Mouse (Mus musculus) CH12.LX (cell line): Measurements from ENCODE around the gene Spop. TPM values are rescaled to one million over a fixed set of nuclear protein-coding genes. Genes with fewer than 3 reads are reported as not detected.

Experiments
- DNase-seq: peaks from one replicate; pipeline ENCODE4 v3.0.0-alpha.2; 2013; ENCODE audit errors: extremely low read depth
- H3K27ac ChIP-seq: 2 replicates; pipeline ENCODE4 v1.5.1; 2012; ENCODE audit warnings: low read depth, mild to moderate bottlenecking, control low read depth, moderate library complexity; ENCODE audit not compliant: insufficient read depth
- H3K27me3 ChIP-seq: replicated peaks from 2 replicates; pipeline ENCODE3; 2012; ENCODE audit warnings: inconsistent platforms
- H3K36me3 ChIP-seq, 2 experiments: replicated peaks in 1 of 2; 2 replicates each; pipeline versions ENCODE3 to v1.6.1; 2012; ENCODE audit warnings: inconsistent platforms in 1 of 2, low read length in 1 of 2, mild to moderate bottlenecking in 1 of 2, mixed read lengths in 1 of 2, moderate library complexity in 1 of 2; ENCODE audit not compliant: control insufficient read depth in 1 of 2, insufficient read depth in 1 of 2
- H3K4me1 ChIP-seq, 2 experiments: 2 replicates each; pipeline ENCODE4 v1.6.1; 2012; ENCODE audit warnings: inconsistent platforms in 1 of 2, moderate library complexity in 1 of 2; ENCODE audit not compliant: insufficient read depth in 2 of 2, control insufficient read depth in 1 of 2
- H3K4me2 ChIP-seq: 2 replicates; pipeline ENCODE4 v1.6.1; 2012; ENCODE audit warnings: low read depth, mild to moderate bottlenecking, control low read depth; ENCODE audit not compliant: poor library complexity, insufficient read depth, severe bottlenecking
- H3K4me3 ChIP-seq, 3 experiments: fragments of 150-350 bp in 1 of 3; sonication (generic) in 1 of 3; replicated peaks in 1 of 3; 2 replicates each; pipeline versions ENCODE3 to v1.5.1; 2011 to 2012; ENCODE audit warnings: low read depth in 2 of 3, low read length in 2 of 3, mild to moderate bottlenecking in 2 of 3, moderate library complexity in 2 of 3, control low read depth in 1 of 3, improper control_type of control experiment in 1 of 3, inconsistent platforms in 1 of 3, mixed read lengths in 1 of 3; ENCODE audit not compliant: poor library complexity in 1 of 3
- H3K79me2 ChIP-seq: replicated peaks from 2 replicates; pipeline ENCODE4 v1.6.1; 2012; ENCODE audit warnings: mild to moderate bottlenecking, moderate library complexity; ENCODE audit not compliant: control insufficient read depth, poor library complexity, insufficient read depth, severe bottlenecking; ENCODE audit errors: extremely low read depth
- H3K9ac ChIP-seq: 2 replicates; pipeline ENCODE4 v1.6.1; 2012; ENCODE audit warnings: low read depth, mild to moderate bottlenecking, control low read depth, moderate library complexity; ENCODE audit not compliant: insufficient read depth
- H3K9me3 ChIP-seq: replicated peaks from 2 replicates; pipeline ENCODE3; 2012; ENCODE audit warnings: low read length, inconsistent platforms, mixed read lengths
- BHLHE40 ChIP-seq: IDR thresholded peaks from 2 replicates; pipeline ENCODE4 v1.6.1; 2011; ENCODE audit warnings: mild to moderate bottlenecking, low read depth, low read length, improper control_type of control experiment
- CHD1 ChIP-seq: IDR thresholded peaks from 2 replicates; pipeline ENCODE4 v1.6.1; 2012; ENCODE audit warnings: low read depth, low read length, improper control_type of control experiment, inconsistent platforms
- CTCF ChIP-seq, 2 experiments: IDR thresholded peaks in 1 of 2; conservative IDR thresholded peaks in 1 of 2; 2 replicates each; pipeline ENCODE4 v1.5.1; 2011 to 2012; ENCODE audit warnings: low read depth in 2 of 2, low read length in 2 of 2, improper control_type of control experiment in 1 of 2, inconsistent platforms in 1 of 2, mild to moderate bottlenecking in 1 of 2, moderate library complexity in 1 of 2
- E2F4 ChIP-seq: IDR thresholded peaks from 2 replicates; pipeline ENCODE4 v1.6.1; 2011; ENCODE audit warnings: low read depth, low read length, improper control_type of control experiment; ENCODE audit not compliant: insufficient replicate concordance
- ELF1 ChIP-seq: IDR thresholded peaks from 2 replicates; pipeline ENCODE4 v1.6.1; 2014; ENCODE audit warnings: low read depth, mild to moderate bottlenecking, inconsistent platforms, low read length, improper control_type of control experiment
- GABPA ChIP-seq: IDR thresholded peaks from 2 replicates; pipeline ENCODE4 v1.6.1; 2012; ENCODE audit warnings: low read depth, low read length, improper control_type of control experiment, inconsistent platforms; ENCODE audit not compliant: insufficient replicate concordance
- IRF4 ChIP-seq: IDR thresholded peaks from 2 replicates; pipeline ENCODE4 v1.6.1; 2014; ENCODE audit warnings: low read depth, mild to moderate bottlenecking, inconsistent platforms, low read length, improper control_type of control experiment
- JUN ChIP-seq: IDR thresholded peaks from 2 replicates; pipeline ENCODE4 v1.6.1; 2011; ENCODE audit warnings: low read depth, mild to moderate bottlenecking, low read length, improper control_type of control experiment, moderate library complexity; ENCODE audit not compliant: insufficient read depth
- JUND ChIP-seq: conservative IDR thresholded peaks from 2 replicates; pipeline ENCODE4 v1.6.1; 2011; ENCODE audit warnings: low read depth, low read length, improper control_type of control experiment
- MAX ChIP-seq: IDR thresholded peaks from 2 replicates; pipeline ENCODE4 v1.6.1; 2011; ENCODE audit warnings: low read length, improper control_type of control experiment
- MEF2A ChIP-seq: IDR thresholded peaks from 2 replicates; pipeline ENCODE4 v1.6.1; 2014; ENCODE audit warnings: low read depth, mild to moderate bottlenecking, inconsistent platforms, low read length, improper control_type of control experiment, borderline replicate concordance
- MXI1 ChIP-seq: IDR thresholded peaks from 2 replicates; pipeline ENCODE4 v1.6.1; 2011; ENCODE audit warnings: mild to moderate bottlenecking, low read depth, low read length, improper control_type of control experiment
- MYC ChIP-seq: IDR thresholded peaks from 2 replicates; pipeline ENCODE4 v1.6.1; 2011; ENCODE audit warnings: low read depth, mild to moderate bottlenecking, improper control_type of control experiment, low read length
- NELFE ChIP-seq: IDR thresholded peaks from 2 replicates; pipeline ENCODE4 v1.6.1; 2011; ENCODE audit warnings: low read depth, low read length, improper control_type of control experiment
- PAX5 ChIP-seq: IDR thresholded peaks from 2 replicates; pipeline ENCODE4 v1.6.1; 2012; ENCODE audit warnings: low read length, inconsistent platforms, mixed read lengths
- RAD21 ChIP-seq: IDR thresholded peaks from 2 replicates; pipeline ENCODE4 v1.6.1; 2011; ENCODE audit warnings: low read depth, mild to moderate bottlenecking, low read length, improper control_type of control experiment, moderate library complexity
- RCOR1 ChIP-seq: conservative IDR thresholded peaks from 2 replicates; pipeline ENCODE4 v1.6.1; 2012; ENCODE audit warnings: low read depth, mild to moderate bottlenecking, inconsistent platforms, low read length, improper control_type of control experiment
- SMC3 ChIP-seq: IDR thresholded peaks from 2 replicates; pipeline ENCODE4 v1.6.1; 2011; ENCODE audit warnings: low read depth, low read length, improper control_type of control experiment
- TBP ChIP-seq: conservative IDR thresholded peaks from 2 replicates; pipeline ENCODE4 v1.6.1; 2011; ENCODE audit warnings: low read depth, low read length, improper control_type of control experiment
- TCF12 ChIP-seq: IDR thresholded peaks from 2 replicates; pipeline ENCODE4 v1.6.1; 2014; ENCODE audit warnings: low read depth, mild to moderate bottlenecking, inconsistent platforms, low read length, improper control_type of control experiment
- ZC3H11A ChIP-seq: IDR thresholded peaks from 2 replicates; pipeline ENCODE4 v1.6.1; 2012; ENCODE audit warnings: low read depth, mild to moderate bottlenecking, inconsistent platforms, low read length, improper control_type of control experiment
- ZMIZ1 ChIP-seq: IDR thresholded peaks from 2 replicates; pipeline ENCODE4 v1.6.1; 2012; ENCODE audit warnings: low read depth, mild to moderate bottlenecking, inconsistent platforms, low read length, improper control_type of control experiment
- ZNF384 ChIP-seq: IDR thresholded peaks from 2 replicates; pipeline ENCODE4 v1.6.1; 2012; ENCODE audit warnings: low read depth, low read length, improper control_type of control experiment, inconsistent platforms
- dilution Hi-C: fragments of 300-500 bp; cut with MboI; formaldehyde crosslinking; loops from 2 replicates; pipeline ENCODE4 v1.14.3; 2020; ENCODE audit warnings: low sequenced_read_pairs; ENCODE audit not compliant: extremely low pct_unique_long_range_greater_than_20kb, extremely low pct_ligation_motif_present
- in situ Hi-C: fragments of 300-500 bp; cut with MboI; formaldehyde crosslinking; loops from 3 replicates; pipeline ENCODE4 v1.14.3; 2019; ENCODE audit warnings: low sequenced_read_pairs, low pct_ligation_motif_present, low pct_unique_long_range_greater_than_20kb, mixed read lengths
- polyA plus RNA-seq: library from polyadenylated mRNA; unstranded; fragments of >175 nt; gene quantifications from 2 replicates; pipeline ENCODE4 v1.2.1, GENCODE M21; 2012; ENCODE audit warnings: low read depth; ENCODE audit not compliant: insufficient read length
- total RNA-seq, 2 experiments: library from RNA; depleted of rRNA; stranded (reverse); fragments of 300-350 nt in 1 of 2; fragments of >200 nt in 1 of 2; gene quantifications; 2 replicates each; pipeline ENCODE4 v1.2.3; 2012 to 2014

Gene Spop
- total and polyA plus RNA-seq, 3 experiments, result 42.7 to 103 (median 51.9) TPM

GRCm38 (mm10) chr11:95497921-95498320 is 84.0 kb downstream of the Spop start:
- H3K27me3 ChIP-seq, result peaks cover 7% of the 10 kb centered on the region
- H3K9ac ChIP-seq, result no peak overlapping the region
- H3K4me2 ChIP-seq, result no peak overlapping the region
- dilution Hi-C loops (no loop called here), in situ Hi-C loops (no loop called here)
- no peaks in the 10 kb centered on the region for H3K79me2 ChIP-seq
- TF ChIP-seq ELF1 (no peak), NELFE (no peak), RCOR1 (no peak), MYC (no peak), TCF12 (no peak)
- H3K36me3 ChIP-seq, result peaks cover 21 to 53% of the 10 kb centered on the region in 2 experiments
- no peak for DNase-seq
- no peak overlapping the region for H3K4me3 ChIP-seq
- peaks cover 2% of the 10 kb centered on the region in 2 experiments for H3K4me1 ChIP-seq
- H3K9me3 ChIP-seq, result no peaks in the 10 kb centered on the region
- H3K27ac ChIP-seq, result no peak overlapping the region

- in situ Hi-C loops (loop anchor here (10.0 kb wide), 1 partner anchor 376 kb away; the partner anchor contains the start of gene Dlx3), dilution Hi-C loops (no loop called here)
Measured at GRCm38 (mm10) chr11:95500412-95500811, 86.5 kb downstream of the Spop start.

DNA sequence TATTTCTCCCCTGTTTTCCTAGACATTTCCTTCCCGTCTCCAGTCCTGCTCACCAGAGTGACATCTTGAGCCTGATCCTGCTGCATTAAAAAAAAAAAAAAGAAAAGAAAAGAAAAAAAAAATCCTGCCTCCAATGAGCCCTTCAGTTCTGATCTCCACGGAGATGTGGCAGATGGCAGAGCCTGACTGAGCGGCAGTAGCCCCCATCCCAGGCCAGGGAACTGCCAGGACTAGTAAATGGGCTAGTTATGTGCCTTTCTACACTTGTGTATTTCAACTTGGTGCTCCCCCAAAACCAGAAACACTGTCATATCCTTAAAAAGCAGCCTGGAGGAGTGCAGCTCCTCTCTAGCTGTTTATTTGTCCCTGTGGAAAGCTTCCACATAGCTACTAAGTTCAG is 87.0 kb downstream of the Spop start:
- H3K4me1 ChIP-seq, result peaks cover 12 to 14% of the 10 kb centered on the region in 2 experiments
- no peaks in the 10 kb centered on the region for H3K79me2 ChIP-seq
- dilution Hi-C loops (no loop called here), in situ Hi-C loops (loop anchor here (10.0 kb wide), 1 partner anchor 376 kb away; the partner anchor contains the start of gene Dlx3)
- no peak overlapping the region for H3K4me2 ChIP-seq
- no peak overlapping the region for H3K27ac ChIP-seq
- no peaks in the 10 kb centered on the region for H3K9me3 ChIP-seq
- H3K36me3 ChIP-seq, result peaks cover 0 to 23% of the 10 kb centered on the region in 2 experiments
- no peak for DNase-seq
- H3K4me3 ChIP-seq, result no peak overlapping the region
- TF ChIP-seq MYC (no peak), TBP (no peak), SMC3 (no peak), RAD21 (no peak), ZNF384 (no peak), IRF4 (no peak), CHD1 (no peak), JUN (no peak), ELF1 (no peak), PAX5 (no peak), CTCF (conservative IDR thresholded peaks at IDR 0.05 in 1 of 2, IDR thresholded peaks at IDR 0.05 in 1 of 2; ENCODE audit: low read depth in 2 of 2, low read length in 2 of 2) (no peak), E2F4 (no peak), MEF2A (no peak)
- no peak overlapping the region for H3K9ac ChIP-seq
- H3K27me3 ChIP-seq, result peaks cover 26% of the 10 kb centered on the region

More at GRCm38 (mm10) chr11:95500412-95500811, 86.5 kb downstream of the Spop start:
- Histone ChIP-seq H3K27ac (no peak overlapping the region), H3K4me3 (no peak overlapping the region), H3K36me3 (peaks cover 2 to 28% of the 10 kb centered on the region in 2 experiments), H3K4me2 (no peak overlapping the region), H3K79me2 (no peaks in the 10 kb centered on the region), H3K27me3 (peaks cover 24% of the 10 kb centered on the region), H3K9ac (no peak overlapping the region), H3K4me1 (peaks cover 12 to 14% of the 10 kb centered on the region in 2 experiments), H3K9me3 (no peaks in the 10 kb centered on the region)
- no peak for DNase-seq
- TF ChIP-seq IRF4 (no peak), ZC3H11A (no peak), CHD1 (no peak), E2F4 (no peak), PAX5 (no peak), SMC3 (no peak), BHLHE40 (no peak), TBP (no peak), MAX (no peak), ZMIZ1 (no peak), MXI1 (no peak), GABPA (no peak), JUND (no peak)
